Mouse (Mus musculus): ENCODE data around the gene Fam136a. TPM values are rescaled to one million over a fixed set of nuclear protein-coding genes. Genes with fewer than 3 reads are reported as not detected.

The Fam136a gene
- total and polyA plus RNA-seq, 3 experiments, result 152 to 339 (median 160) TPM

DNA sequence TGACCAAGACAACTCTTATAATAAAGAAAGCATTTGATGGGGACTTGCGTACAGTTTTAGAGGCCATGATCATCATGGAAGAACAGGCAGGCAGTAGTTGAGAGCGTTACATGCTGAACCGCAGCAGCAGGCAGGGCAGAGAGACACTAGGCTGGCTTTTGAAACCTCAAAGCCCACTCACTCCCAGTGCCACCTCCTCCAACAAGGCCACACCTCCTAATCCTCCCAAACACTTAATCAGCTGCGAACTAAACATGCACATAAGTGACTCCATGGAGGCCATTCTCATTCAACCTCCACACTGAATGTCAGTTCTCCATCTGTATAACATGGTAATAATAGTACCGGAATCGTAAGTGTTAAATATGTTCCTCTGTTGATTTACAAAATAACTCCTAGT is 8.1 kb downstream of the Fam136a start:
- H3K4me2 ChIP-seq (ENCODE audit: insufficient read depth, low read depth, poor library complexity, severe bottlenecking), result 0 out of 2 replicates have a peak overlapping the region, but pooled peaks have one; percentile 98
- H3K36me3 ChIP-seq (replicated peaks in 1 of 2; ENCODE audit: control insufficient read depth in 1 of 2, insufficient read depth in 1 of 2, low read length in 1 of 2), result peaks cover 29 to 57% of the 10 kb centered on the region in 2 experiments
- in situ Hi-C loops (cut with MboI; ENCODE audit: low pct_ligation_motif_present, low pct_unique_long_range_greater_than_20kb, low sequenced_read_pairs), result loop anchor here (25.0 kb wide), 1 partner anchor 361 kb away; the partner anchor contains the start of gene Figla

DNA sequence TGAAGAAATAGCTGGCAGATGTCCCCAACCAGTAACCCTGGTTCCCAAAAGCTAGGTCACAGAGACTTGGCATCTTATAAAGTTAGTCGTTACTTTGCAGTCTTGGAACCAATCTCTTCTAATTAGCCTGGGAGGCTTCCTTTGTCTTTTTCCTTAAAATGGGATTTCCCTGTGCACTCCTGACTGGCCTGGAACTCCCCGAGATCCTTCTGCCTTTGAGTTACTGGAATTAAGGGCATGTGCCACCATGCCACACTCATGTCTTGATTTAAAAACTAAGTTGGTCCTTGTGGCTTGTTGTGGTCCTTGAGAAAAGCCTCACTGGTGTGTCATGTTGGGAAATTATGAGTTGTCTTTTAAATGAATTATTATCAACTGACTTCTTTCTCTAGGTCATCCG is 12.9 kb downstream of the Fam136a start:
- in situ Hi-C loops (cut with MboI; ENCODE audit: low pct_ligation_motif_present, low pct_unique_long_range_greater_than_20kb, low sequenced_read_pairs), result no loop called here
- no peak for DNase-seq (ENCODE audit: extremely low read depth)
- Histone ChIP-seq H3K27ac (ENCODE audit: insufficient read depth, low read depth) (no peak overlapping the region), H3K4me2 (ENCODE audit: insufficient read depth, low read depth, poor library complexity, severe bottlenecking) (no peak overlapping the region), H3K27me3 (replicated peaks) (no peaks in the 10 kb centered on the region), H3K36me3 (replicated peaks in 1 of 2; ENCODE audit: control insufficient read depth in 1 of 2, insufficient read depth in 1 of 2, low read length in 1 of 2) (peaks cover 30 to 63% of the 10 kb centered on the region in 2 experiments), H3K9me3 (replicated peaks; ENCODE audit: low read length) (no peaks in the 10 kb centered on the region), H3K4me1 (ENCODE audit: control insufficient read depth in 1 of 2, insufficient read depth in 2 of 2) (peaks cover 2 to 6% of the 10 kb centered on the region in 2 experiments; a peak in 3 of 4 replicates), H3K79me2 (replicated peaks; ENCODE audit: control insufficient read depth, extremely low read depth, insufficient read depth, poor library complexity, severe bottlenecking) (peaks cover 26% of the 10 kb centered on the region), H3K4me3 (replicated peaks in 1 of 3; ENCODE audit: low read depth in 2 of 3, low read length in 2 of 3, poor library complexity in 1 of 3) (no peak overlapping the region), H3K9ac (ENCODE audit: insufficient read depth, low read depth) (no peak overlapping the region)
- dilution Hi-C loops (cut with MboI; ENCODE audit: extremely low pct_ligation_motif_present, extremely low pct_unique_long_range_greater_than_20kb, low sequenced_read_pairs), result no loop called here
- TF ChIP-seq MXI1 (IDR thresholded peaks at IDR 0.05; ENCODE audit: low read depth, low read length) (no peak), MAX (IDR thresholded peaks at IDR 0.05; ENCODE audit: low read length) (no peak), JUN (IDR thresholded peaks at IDR 0.05; ENCODE audit: insufficient read depth, low read depth, low read length) (no peak), ZKSCAN1 (IDR thresholded peaks at IDR 0.05; ENCODE audit: borderline replicate concordance, low read depth, low read length) (no peak), TBP (conservative IDR thresholded peaks at IDR 0.05; ENCODE audit: low read depth, low read length) (no peak), USF2 (conservative IDR thresholded peaks at IDR 0.05; ENCODE audit: low read depth, low read length) (no peak), POLR2AphosphoS2 (IDR thresholded peaks at IDR 0.05; ENCODE audit: low read depth, low read length) (no peak), CHD1 (IDR thresholded peaks at IDR 0.05; ENCODE audit: low read depth, low read length) (no peak)

More for the DNA sequence above, 8.1 kb downstream of the Fam136a start:
- no peak for DNase-seq (ENCODE audit: extremely low read depth)
- Histone ChIP-seq H3K79me2 (replicated peaks; ENCODE audit: control insufficient read depth, extremely low read depth, insufficient read depth, poor library complexity, severe bottlenecking) (peaks cover 45% of the 10 kb centered on the region), H3K9me3 (replicated peaks; ENCODE audit: low read length) (no peaks in the 10 kb centered on the region), H3K4me1 (ENCODE audit: control insufficient read depth in 1 of 2, insufficient read depth in 2 of 2) (peaks cover 8 to 25% of the 10 kb centered on the region in 2 experiments), H3K4me3 (replicated peaks in 1 of 3; ENCODE audit: low read depth in 2 of 3, low read length in 2 of 3, poor library complexity in 1 of 3) (no peak overlapping the region), H3K27ac (ENCODE audit: insufficient read depth, low read depth) (no peak overlapping the region), H3K27me3 (replicated peaks) (no peaks in the 10 kb centered on the region), H3K9ac (ENCODE audit: insufficient read depth, low read depth) (no peak overlapping the region)
- dilution Hi-C loops (cut with MboI; ENCODE audit: extremely low pct_ligation_motif_present, extremely low pct_unique_long_range_greater_than_20kb, low sequenced_read_pairs), result no loop called here
- TF ChIP-seq CHD1 (IDR thresholded peaks at IDR 0.05; ENCODE audit: low read depth, low read length) (no peak), POLR2AphosphoS2 (IDR thresholded peaks at IDR 0.05; ENCODE audit: low read depth, low read length) (no peak), SMC3 (IDR thresholded peaks at IDR 0.05; ENCODE audit: low read depth, low read length) (no peak), PAX5 (IDR thresholded peaks at IDR 0.05; ENCODE audit: low read length) (no peak), ZKSCAN1 (IDR thresholded peaks at IDR 0.05; ENCODE audit: borderline replicate concordance, low read depth, low read length) (no peak), MYC (IDR thresholded peaks at IDR 0.05; ENCODE audit: low read depth, low read length) (no peak), RCOR1 (conservative IDR thresholded peaks at IDR 0.05; ENCODE audit: low read depth, low read length) (no peak), USF1 (IDR thresholded peaks at IDR 0.05; ENCODE audit: low read depth, low read length) (no peak), IRF4 (IDR thresholded peaks at IDR 0.05; ENCODE audit: low read depth, low read length) (no peak), MAX (IDR thresholded peaks at IDR 0.05; ENCODE audit: low read length) (no peak), MXI1 (IDR thresholded peaks at IDR 0.05; ENCODE audit: low read depth, low read length) (no peak), ZC3H11A (IDR thresholded peaks at IDR 0.05; ENCODE audit: low read depth, low read length) (no peak), NRF1 (IDR thresholded peaks at IDR 0.05; ENCODE audit: low read depth, low read length) (no peak), GABPA (IDR thresholded peaks at IDR 0.05; ENCODE audit: insufficient replicate concordance, low read depth, low read length) (no peak), TBP (conservative IDR thresholded peaks at IDR 0.05; ENCODE audit: low read depth, low read length) (no peak), MAZ (IDR thresholded peaks at IDR 0.05; ENCODE audit: low read depth, low read length) (no peak), UBTF (IDR thresholded peaks at IDR 0.05; ENCODE audit: low read depth, low read length) (no peak), BHLHE40 (IDR thresholded peaks at IDR 0.05; ENCODE audit: low read depth, low read length) (no peak)

Data from CH12.LX (cell line).